Mouse (Mus musculus) intestine, embryonic 14.5 days (tissue): Measurements from ENCODE around the gene Clstn1. TPM values are rescaled to one million over a fixed set of nuclear protein-coding genes. Genes with fewer than 3 reads are reported as not detected.

ENCODE experiments used
- ATAC-seq: fragments of 200-750 bp; cut with Nextera tagmentation; replicated peaks from 2 replicates; pipeline ENCODE4 v1.8.0; 2017; ENCODE audit warnings: low read depth, moderate number of reproducible peaks, moderate TSS enrichment, moderate library complexity; ENCODE audit not compliant: low FRiP score, low TSS enrichment
- DNase-seq: peaks from one replicate; pipeline ENCODE4 v3.0.0-alpha.2; 2018; ENCODE audit warnings: low spot score
- H3K27ac ChIP-seq: fragments of 300-500 bp; sonication (generic); 2 replicates; pipeline ENCODE4 v1.5.1; 2014; ENCODE audit warnings: low read depth, mild to moderate bottlenecking, control low read depth
- H3K27me3 ChIP-seq: fragments of 300-500 bp; sonication (generic); replicated peaks from 2 replicates; pipeline ENCODE4 v1.6.1; 2014; ENCODE audit warnings: low read length, control low read depth; ENCODE audit not compliant: control insufficient read depth, insufficient read depth
- H3K36me3 ChIP-seq: fragments of 300-500 bp; sonication (generic); 2 replicates; pipeline ENCODE4 v1.6.1; 2014; ENCODE audit warnings: low read length, control low read depth; ENCODE audit not compliant: control insufficient read depth, insufficient read depth
- H3K4me1 ChIP-seq: fragments of 300-500 bp; sonication (generic); replicated peaks from 2 replicates; pipeline ENCODE4 v1.6.1; 2014; ENCODE audit warnings: low read length, control low read depth, mixed read lengths; ENCODE audit not compliant: control insufficient read depth, insufficient read depth
- H3K4me2 ChIP-seq: fragments of 300-500 bp; sonication (generic); 2 replicates; pipeline ENCODE4 v1.6.1; 2014; ENCODE audit warnings: low read length
- H3K4me3 ChIP-seq: fragments of 300-500 bp; sonication (generic); 2 replicates; pipeline ENCODE4 v1.5.1; 2014; ENCODE audit warnings: low read depth, low read length, control low read depth, mixed read lengths
- H3K9ac ChIP-seq: fragments of 300-500 bp; sonication (generic); 2 replicates; pipeline ENCODE4 v1.6.1; 2014; ENCODE audit warnings: mild to moderate bottlenecking, low read length
- H3K9me3 ChIP-seq: fragments of 300-500 bp; sonication (generic); 2 replicates; pipeline ENCODE4 v1.6.1; 2016; ENCODE audit warnings: low read length, control low read depth; ENCODE audit not compliant: control insufficient read depth
- WGBS: fragments of 180-500 bp; shearing (Covaris S2); extraction: QIAGEN DNeasy Blood & Tissue Kit; methylation state at CpG from one replicate; pipeline ENCODE4 v1.1.7; 2014; 5-methylcytosine and 5-hydroxymethylcytosine counted together
- polyA plus RNA-seq: library from polyadenylated mRNA; unstranded; fragments of >200 nt; fragmentation: Nextera tagmentation; extraction: Ambion mirVana; gene quantifications from 2 replicates; pipeline ENCODE4 v1.2.1, GENCODE M21; 2014

Gene Clstn1
- polyA plus RNA-seq, 1 experiment from 2014 or later, result 30.8 TPM

DNA sequence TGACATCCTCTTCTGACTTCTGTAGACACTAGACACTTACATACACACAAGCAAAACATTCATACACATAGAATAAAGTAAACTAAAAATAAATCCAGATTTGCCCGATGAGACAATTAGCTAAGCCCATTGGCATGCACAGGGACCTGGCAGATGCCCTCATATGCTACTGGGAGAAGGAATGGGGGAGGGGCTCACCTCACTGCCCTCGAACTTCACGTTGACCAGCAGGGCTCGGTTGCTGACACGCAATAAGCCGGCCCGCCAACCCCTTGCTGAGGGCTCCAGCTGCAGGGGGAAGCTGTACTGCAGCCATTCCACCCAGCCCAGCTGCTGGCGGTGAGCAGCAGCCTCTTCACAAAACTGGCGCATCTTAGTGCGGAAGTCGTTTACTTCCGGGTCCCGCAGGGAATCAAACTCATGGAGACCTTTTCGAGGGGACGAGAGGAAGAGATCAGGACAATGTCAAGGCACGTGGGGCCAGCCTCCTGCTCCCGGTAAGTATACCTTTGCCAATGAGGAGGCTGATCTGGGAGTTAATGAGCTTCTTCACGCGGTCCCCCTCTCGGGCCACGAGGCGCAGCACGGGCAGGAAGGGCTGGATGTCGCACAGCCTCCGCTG is 73.3 kb downstream of the Clstn1 start:
- no peak for ATAC-seq
- no peaks in the 10 kb centered on the region for H3K36me3 ChIP-seq
- no peaks in the 10 kb centered on the region for H3K27me3 ChIP-seq
- no peak overlapping the region for H3K4me2 ChIP-seq
- WGBS, result 62% methylated on average over 25 of the region's 25 CpGs
- no peak overlapping the region for H3K9ac ChIP-seq
- H3K27ac ChIP-seq, result no peak overlapping the region
- H3K4me1 ChIP-seq, result no peaks in the 10 kb centered on the region
- H3K9me3 ChIP-seq, result no peaks in the 10 kb centered on the region
- DNase-seq, result no peak
- no peak overlapping the region for H3K4me3 ChIP-seq

DNA sequence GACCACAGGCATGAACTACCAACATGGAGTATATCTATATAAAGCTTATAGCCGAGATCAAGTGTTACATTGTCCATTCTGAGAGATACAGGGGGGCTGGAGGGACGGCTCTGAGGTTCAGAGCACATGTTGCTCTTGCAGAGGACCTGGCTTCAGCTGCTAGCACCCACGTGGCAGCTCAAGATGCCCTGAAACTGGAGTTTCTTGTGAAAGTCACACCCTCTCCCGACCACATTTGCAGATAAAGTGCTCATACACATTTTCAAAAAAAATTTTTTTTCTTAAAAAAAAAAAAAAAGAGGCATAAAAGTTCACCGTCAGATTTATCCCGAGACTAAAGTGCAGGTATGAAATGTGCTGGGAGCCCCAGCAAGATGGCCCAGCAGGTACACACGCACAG is 74.3 kb downstream of the Clstn1 start:
- Histone ChIP-seq H3K4me3 (no peak overlapping the region), H3K9me3 (no peaks in the 10 kb centered on the region), H3K4me1 (no peaks in the 10 kb centered on the region), H3K27me3 (no peaks in the 10 kb centered on the region), H3K4me2 (no peak overlapping the region), H3K36me3 (no peaks in the 10 kb centered on the region), H3K27ac (no peak overlapping the region), H3K9ac (no peak overlapping the region)
- WGBS, result 88% methylated on average over 7 of the region's 7 CpGs
- ATAC-seq (no peak), DNase-seq (no peak)

DNA sequence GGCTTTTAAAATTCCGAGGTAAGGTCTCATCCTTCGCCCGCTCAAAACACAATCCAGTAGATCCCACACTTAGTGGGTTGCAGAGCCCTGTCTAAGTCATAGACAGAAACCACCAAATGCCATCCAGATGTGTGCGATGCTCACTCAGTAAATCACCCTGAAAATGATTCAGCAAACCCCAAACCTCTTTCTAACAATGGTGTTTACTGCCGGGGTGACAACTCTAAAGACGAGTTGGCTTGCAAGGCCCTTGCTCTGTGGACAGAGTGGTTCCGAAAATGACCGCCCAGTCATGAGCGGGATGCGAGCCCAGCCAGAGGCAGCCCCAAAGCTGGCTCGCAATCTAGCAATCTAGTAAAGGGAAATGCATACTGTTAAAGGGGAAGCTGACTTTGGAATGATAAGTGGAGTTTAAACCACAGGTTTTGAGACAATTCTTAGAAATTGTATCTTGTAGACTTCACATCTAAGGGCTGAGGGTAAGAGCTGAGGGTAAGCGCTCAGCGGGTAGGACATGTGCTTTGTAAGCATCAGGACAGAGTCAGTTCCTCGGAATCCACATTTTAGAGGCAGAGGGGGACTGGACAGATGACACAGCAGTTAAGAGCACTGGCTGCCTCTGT is 75.8 kb downstream of the Clstn1 start:
- Histone ChIP-seq H3K27me3 (no peaks in the 10 kb centered on the region), H3K36me3 (no peaks in the 10 kb centered on the region), H3K4me1 (no peaks in the 10 kb centered on the region), H3K9ac (no peak overlapping the region), H3K27ac (no peak overlapping the region), H3K4me2 (no peak overlapping the region), H3K9me3 (no peaks in the 10 kb centered on the region), H3K4me3 (no peak overlapping the region)
- WGBS, result 87% methylated on average over 14 of the region's 14 CpGs
- DNase-seq (no peak), ATAC-seq (no peak)

DNA sequence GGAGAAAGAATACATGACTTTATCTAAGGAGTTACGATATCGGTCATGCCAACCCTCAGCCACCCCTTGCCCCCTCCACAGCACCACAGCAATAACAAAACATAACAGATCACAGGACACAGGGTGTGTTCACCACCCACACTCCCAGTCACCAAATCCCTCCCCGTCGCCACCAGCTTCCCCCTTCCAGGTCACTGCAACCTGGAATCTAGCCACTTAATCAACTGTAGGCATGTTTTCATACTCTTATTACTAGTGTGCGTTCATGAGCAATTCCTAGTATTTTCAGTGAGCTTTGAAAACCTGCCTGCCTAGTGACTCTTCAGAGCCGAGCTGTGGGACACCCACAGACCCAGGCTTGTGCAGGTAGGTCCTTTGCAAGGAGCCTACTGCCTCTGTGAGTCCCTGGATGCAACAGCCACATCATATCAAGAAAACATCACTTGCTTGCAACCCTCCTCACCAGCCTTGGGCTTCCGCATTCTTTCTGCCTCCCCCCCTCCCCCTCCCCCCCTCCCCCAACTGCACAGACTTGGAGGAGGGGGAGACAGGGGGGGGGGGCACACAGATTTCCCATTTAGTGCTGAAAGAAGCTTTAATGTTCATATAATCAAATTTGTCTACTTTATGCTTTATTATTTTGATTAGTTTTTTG is 77.7 kb downstream of the Clstn1 start:
- Histone ChIP-seq H3K4me2 (no peak overlapping the region), H3K4me1 (no peaks in the 10 kb centered on the region), H3K36me3 (no peaks in the 10 kb centered on the region), H3K9ac (no peak overlapping the region), H3K27ac (no peak overlapping the region), H3K9me3 (no peaks in the 10 kb centered on the region), H3K4me3 (no peak overlapping the region), H3K27me3 (no peaks in the 10 kb centered on the region)
- ATAC-seq (no peak), DNase-seq (no peak)
- WGBS, result 69% methylated on average over 7 of the region's 7 CpGs

DNA sequence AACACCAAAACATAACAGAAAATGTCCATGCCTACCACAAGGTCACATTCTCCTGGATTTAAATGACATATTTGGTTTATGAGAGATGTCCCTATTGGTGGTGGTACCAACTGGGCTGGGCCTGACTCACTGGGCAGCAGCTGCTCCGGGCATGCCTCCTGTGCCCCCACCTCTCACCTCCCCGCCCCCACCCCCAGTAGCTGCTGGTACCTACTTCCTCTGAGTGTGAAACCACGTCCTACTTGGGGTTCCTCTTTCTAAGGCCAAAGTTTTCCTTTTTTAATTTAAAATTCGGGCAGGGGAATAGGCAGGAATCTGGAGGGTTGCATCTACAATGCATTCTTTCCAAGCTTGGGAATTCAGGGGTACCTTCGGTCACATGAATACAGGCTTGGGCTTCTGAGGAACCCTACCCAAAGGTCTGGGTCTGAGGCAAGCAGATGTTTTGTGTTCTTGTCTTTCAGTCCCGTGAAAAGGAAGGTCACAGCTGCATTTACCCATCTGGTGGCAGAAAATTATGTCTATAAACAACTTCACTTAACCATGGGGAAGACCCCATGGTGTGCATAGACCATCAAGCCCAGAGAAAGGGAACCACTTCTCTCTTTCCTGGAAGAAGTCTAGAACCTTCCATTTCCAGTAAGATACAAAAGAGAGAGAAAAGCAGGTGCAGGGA is 78.9 kb downstream of the Clstn1 start:
- Histone ChIP-seq H3K4me3 (no peak overlapping the region), H3K9me3 (no peaks in the 10 kb centered on the region), H3K9ac (no peak overlapping the region), H3K4me1 (no peaks in the 10 kb centered on the region), H3K4me2 (no peak overlapping the region), H3K27ac (no peak overlapping the region), H3K27me3 (no peaks in the 10 kb centered on the region), H3K36me3 (no peaks in the 10 kb centered on the region)
- ATAC-seq (no peak), DNase-seq (no peak)
- 65% methylated on average over 6 of the region's 6 CpGs for WGBS

DNA sequence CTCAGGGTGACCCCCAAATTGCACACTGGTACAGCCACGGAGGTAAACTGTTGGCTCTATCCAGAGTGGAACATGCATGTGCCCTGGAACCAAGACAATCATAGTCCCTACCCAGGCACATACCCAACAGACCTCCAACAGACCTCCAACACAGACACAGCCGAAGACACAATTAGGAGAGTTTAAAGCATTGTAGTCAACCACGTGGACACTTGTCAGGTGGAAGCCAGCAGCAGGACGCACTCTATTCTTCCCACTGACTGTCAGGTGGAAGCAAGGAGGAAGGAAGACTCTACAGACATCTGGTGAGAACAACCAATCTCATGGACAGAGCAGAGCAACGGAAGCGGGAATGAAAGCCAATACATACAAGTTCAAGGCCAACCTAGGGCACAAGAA is 79.4 kb downstream of the Clstn1 start:
- ATAC-seq (no peak), DNase-seq (no peak)
- Histone ChIP-seq H3K4me1 (no peaks in the 10 kb centered on the region), H3K9ac (no peak overlapping the region), H3K36me3 (no peaks in the 10 kb centered on the region), H3K9me3 (no peaks in the 10 kb centered on the region), H3K4me2 (no peak overlapping the region), H3K27me3 (no peaks in the 10 kb centered on the region), H3K27ac (no peak overlapping the region), H3K4me3 (no peak overlapping the region)
- WGBS, result 90% methylated on average over 6 of the region's 6 CpGs

DNA sequence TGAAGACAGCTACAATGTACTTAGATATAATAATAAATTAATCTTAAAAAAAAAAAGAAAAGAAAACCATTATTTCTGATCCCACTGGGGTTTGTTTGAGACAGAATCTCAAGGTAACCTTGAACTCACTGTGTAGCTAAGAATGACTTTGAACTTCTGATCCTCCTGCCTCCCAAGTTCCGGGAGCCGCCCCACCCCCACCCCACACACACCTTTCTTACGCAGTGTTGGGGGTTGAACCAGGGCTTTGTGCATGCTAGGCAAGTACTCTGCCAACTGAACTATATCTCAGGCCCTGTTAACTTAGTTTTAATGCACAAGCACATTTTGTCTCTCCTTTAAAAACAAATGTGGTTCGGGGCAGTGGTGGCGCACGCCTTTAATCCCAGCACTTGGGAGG is 84.9 kb downstream of the Clstn1 start:
- 0 out of 2 replicates have a peak, but pooled peaks cover 1% of the 10 kb centered on the region for H3K4me1 ChIP-seq
- ATAC-seq, result no peak
- no peak overlapping the region for H3K4me3 ChIP-seq
- 98% methylated on average over 6 of the region's 6 CpGs for WGBS
- H3K36me3 ChIP-seq, result no peaks in the 10 kb centered on the region
- peaks cover 22% of the 10 kb centered on the region for H3K27me3 ChIP-seq
- no peaks in the 10 kb centered on the region for H3K9me3 ChIP-seq
- H3K9ac ChIP-seq, result no peak overlapping the region
- no peak overlapping the region for H3K27ac ChIP-seq
- DNase-seq, result no peak
- H3K4me2 ChIP-seq, result no peak overlapping the region

DNA sequence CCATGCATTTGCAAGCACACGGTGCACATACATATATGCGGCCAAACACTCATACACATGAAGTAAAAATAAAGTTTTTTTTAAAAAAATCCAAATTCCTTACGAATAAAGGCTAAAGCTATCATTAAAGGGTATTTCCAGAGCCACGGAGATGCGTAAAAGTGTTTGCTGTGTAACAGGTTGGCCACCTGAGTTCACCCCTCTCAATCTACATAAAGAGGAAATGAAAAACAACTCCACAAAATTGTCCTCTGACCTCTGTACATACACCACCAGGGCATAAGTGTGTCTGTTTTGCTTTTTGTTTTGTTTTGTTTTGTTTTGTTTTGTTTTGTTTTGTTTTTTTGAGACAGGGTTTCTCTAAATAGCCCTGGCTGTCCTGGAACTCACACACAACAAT is 86.5 kb downstream of the Clstn1 start:
- H3K36me3 ChIP-seq, result no peaks in the 10 kb centered on the region
- H3K4me2 ChIP-seq, result no peak overlapping the region
- 94% methylated on average over 5 of the region's 5 CpGs for WGBS
- no peak for DNase-seq
- 0 out of 2 replicates have a peak, but pooled peaks cover 4% of the 10 kb centered on the region for H3K4me1 ChIP-seq
- no peak overlapping the region for H3K27ac ChIP-seq
- no peak overlapping the region for H3K9ac ChIP-seq
- no peak for ATAC-seq
- peaks cover 22% of the 10 kb centered on the region for H3K27me3 ChIP-seq
- no peak overlapping the region for H3K4me3 ChIP-seq
- no peaks in the 10 kb centered on the region for H3K9me3 ChIP-seq
